Mouse (Mus musculus): ENCODE measurements at regions not wholly inside any gene's neighbourhood (a gene's known extent, or its start where the extent isn't known, plus 50 kb on each side); places are given as distances from the start of the nearest gene placed in this dataset.

GRCm38 (mm10) chr17:42956588-42956987 is 59.8 kb upstream of the Tnfrsf21 start:
- ATAC-seq (replicated peaks; ENCODE audit: insufficient number of reproducible peaks, low FRiP score, low TSS enrichment, poor library complexity, severe bottlenecking): no peak

GRCm38 (mm10) chr17:42954722-42955121 is 61.6 kb upstream of the Tnfrsf21 start:
- ATAC-seq (replicated peaks; ENCODE audit: insufficient number of reproducible peaks, low FRiP score, low TSS enrichment, poor library complexity, severe bottlenecking): no peak

- no peak for ATAC-seq (replicated peaks; ENCODE audit: insufficient number of reproducible peaks, low FRiP score, low TSS enrichment, poor library complexity, severe bottlenecking)
These were observed 68.0 kb upstream of the Cd2ap start for GRCm38 (mm10) chr17:42944453-42944852.

GRCm38 (mm10) chr17:42943272-42943696 is 66.8 kb upstream of the Cd2ap start:
- peak; percentile 83 for ATAC-seq (replicated peaks; ENCODE audit: insufficient number of reproducible peaks, low FRiP score, low TSS enrichment, poor library complexity, severe bottlenecking)

- no peak for ATAC-seq (replicated peaks; ENCODE audit: insufficient number of reproducible peaks, low FRiP score, low TSS enrichment, poor library complexity, severe bottlenecking)
These were observed 63.0 kb upstream of the Cd2ap start for GRCm38 (mm10) chr17:42939476-42939875.

GRCm38 (mm10) chr17:42938579-42938978 is 62.1 kb upstream of the Cd2ap start:
- peak; percentile 68 for ATAC-seq (replicated peaks; ENCODE audit: insufficient number of reproducible peaks, low FRiP score, low TSS enrichment, poor library complexity, severe bottlenecking)

GRCm38 (mm10) chr17:42937480-42937879 is 61.0 kb upstream of the Cd2ap start:
- ATAC-seq (replicated peaks; ENCODE audit: insufficient number of reproducible peaks, low FRiP score, low TSS enrichment, poor library complexity, severe bottlenecking): peak; percentile 68

- no peak for ATAC-seq (replicated peaks; ENCODE audit: insufficient number of reproducible peaks, low FRiP score, low TSS enrichment, poor library complexity, severe bottlenecking)
These were observed 57.6 kb upstream of the Cd2ap start for GRCm38 (mm10) chr17:42934068-42934467.

GRCm38 (mm10) chr17:42933335-42934004 is 57.0 kb upstream of the Cd2ap start:
- ATAC-seq (replicated peaks; ENCODE audit: insufficient number of reproducible peaks, low FRiP score, low TSS enrichment, poor library complexity, severe bottlenecking): no peak

- no peak for ATAC-seq (replicated peaks; ENCODE audit: insufficient number of reproducible peaks, low FRiP score, low TSS enrichment, poor library complexity, severe bottlenecking)
These were observed 50.9 kb upstream of the Cd2ap start for GRCm38 (mm10) chr17:42927320-42927719.

Data from monocyte, adult 5-6 weeks (primary cell).